Mouse (Mus musculus): ENCODE measurements around the gene Actg2.

Actg2 gene

DNA sequence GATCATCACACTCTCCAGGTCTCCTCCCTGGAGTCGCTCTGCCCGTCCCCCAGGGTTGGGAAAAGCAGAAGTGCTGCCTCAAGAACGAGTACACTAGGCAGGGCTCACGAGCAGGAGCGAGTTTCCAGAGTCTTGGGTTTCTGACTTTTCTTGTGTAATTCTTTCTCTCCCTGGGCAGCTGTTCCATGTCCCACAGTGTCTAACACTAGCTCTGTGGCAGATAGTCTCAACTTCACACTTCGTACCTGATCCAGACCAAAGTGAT lies 662 bp upstream of the Actg2 start:
- no peak for TF ChIP-seq GATA4 (IDR thresholded peaks at IDR 0.05; ENCODE audit: insufficient replicate concordance, low read length)

DNA sequence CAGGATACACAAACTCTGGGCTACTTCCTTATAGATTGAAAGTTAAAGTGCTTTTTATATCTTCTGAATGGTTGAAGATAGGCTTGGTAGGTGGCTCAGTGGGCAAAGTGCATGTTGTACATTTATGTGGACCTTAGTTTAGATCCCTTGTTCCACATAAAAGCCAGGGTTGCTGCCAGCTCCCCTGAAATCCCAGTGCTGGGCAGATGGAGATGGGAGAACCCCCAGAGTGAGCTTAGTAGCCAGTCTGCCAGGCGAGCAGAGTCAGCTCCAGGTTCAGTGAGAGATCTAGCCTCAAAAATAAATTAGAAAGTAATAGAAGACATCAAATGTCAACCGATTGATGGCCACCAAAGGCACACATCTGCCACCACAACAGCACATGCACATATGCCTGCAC lies 3.5 kb downstream of the Actg2 start:
- TF ChIP-seq GATA4 (IDR thresholded peaks at IDR 0.05; ENCODE audit: insufficient replicate concordance, low read length): no peak

DNA sequence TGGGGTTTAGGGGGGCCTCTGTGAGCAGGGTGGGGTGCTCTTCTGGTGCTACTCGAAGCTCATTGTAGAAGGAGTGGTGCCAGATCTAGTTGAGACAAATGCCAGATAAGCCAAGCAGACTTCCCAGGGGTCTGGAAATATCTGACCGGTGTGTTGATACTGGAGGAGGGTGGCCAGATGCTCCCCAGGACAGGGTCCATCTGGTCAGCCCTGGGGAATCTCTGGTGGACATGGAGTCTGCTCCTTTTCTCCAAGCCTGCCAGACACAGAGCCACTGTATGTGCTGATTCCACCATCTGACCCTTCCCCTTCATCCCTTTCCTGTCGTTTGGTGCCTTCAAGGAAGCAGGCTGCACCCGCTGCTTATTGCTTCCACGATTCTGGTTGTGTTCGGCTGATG lies 12.9 kb downstream of the Actg2 start:
- TF ChIP-seq GATA4 (IDR thresholded peaks at IDR 0.05; ENCODE audit: insufficient replicate concordance, low read length): no peak

DNA sequence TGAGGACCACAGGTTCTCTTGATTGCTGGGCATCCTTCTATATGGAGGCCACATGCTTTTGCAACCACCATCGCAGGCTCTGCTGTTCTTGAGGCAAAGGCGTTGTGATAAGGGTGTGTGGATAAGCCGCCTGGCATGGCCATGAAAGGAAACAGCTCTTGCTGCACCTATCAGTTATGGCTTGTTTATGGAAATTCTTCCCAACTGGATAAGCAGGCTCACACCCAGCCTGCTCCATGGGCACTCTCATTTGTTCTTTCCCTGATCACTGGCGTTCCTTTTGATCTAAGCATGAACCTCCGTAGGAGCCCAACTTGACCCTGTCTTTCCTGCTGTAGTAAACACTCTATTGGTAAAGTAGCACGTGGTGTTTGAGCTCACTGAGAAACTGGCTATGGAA lies 14.3 kb downstream of the Actg2 start:
- TF ChIP-seq GATA4 (IDR thresholded peaks at IDR 0.05; ENCODE audit: insufficient replicate concordance, low read length): no peak

DNA sequence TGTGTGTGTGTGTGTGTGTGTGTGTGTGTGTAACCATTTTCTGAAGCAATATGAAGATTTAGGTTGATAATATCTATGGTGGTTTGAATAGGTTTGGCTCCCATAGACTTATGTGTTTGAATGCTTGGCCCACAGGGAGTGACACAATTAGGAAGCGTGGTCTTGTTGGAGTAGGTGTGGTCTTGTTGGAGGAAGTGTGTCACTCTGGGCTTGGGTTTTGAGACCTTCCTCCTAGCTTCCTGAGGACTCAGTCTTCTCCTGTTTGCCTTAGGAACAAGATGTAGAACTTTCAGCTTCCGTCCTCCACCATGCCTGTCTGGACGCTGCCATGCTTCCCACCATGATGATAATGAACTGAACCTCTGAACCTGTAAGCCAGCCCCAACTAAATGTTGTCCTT lies 17.4 kb downstream of the Actg2 start:
- TF ChIP-seq GATA4 (IDR thresholded peaks at IDR 0.05; ENCODE audit: insufficient replicate concordance, low read length): no peak

DNA sequence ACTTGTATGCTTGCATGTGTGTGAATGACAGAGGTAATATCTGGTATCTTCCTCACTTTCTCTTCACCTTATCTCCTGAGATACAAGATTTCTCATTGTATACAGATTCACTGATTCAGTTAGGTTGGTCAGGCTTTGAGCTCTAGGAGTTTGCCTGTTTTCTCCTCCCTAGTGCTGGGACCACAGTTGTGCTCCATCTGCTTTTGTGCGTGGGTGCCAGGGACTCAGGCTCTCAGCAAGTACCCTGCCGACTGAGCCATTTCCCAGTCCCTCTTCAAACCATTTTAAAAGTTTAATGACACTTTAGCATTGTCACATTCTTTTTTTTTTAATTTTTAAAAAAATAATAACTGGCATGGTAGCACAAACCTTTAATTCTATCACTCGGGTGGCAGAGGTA lies 20.9 kb downstream of the Actg2 start:
- no peak for TF ChIP-seq GATA4 (IDR thresholded peaks at IDR 0.05; ENCODE audit: insufficient replicate concordance, low read length)

DNA sequence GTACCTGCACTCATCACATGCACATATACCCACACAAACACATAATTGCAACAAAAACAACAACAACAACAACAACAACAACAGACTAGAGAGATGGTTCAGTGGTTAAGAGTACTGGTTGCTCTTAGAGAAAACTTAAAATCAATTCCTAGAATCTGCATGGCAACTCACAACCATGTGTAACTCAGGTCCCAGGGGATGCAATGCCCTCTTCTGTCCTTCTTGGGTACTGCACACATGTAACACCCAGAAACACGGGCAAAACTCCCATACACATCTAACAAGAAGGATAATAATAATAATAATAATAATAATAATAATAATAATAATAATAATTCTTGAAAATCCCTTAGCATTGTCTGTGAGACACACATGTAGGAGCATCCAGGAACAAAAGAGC lies 23.6 kb downstream of the Actg2 start:
- no peak for TF ChIP-seq GATA4 (IDR thresholded peaks at IDR 0.05; ENCODE audit: insufficient replicate concordance, low read length)

DNA sequence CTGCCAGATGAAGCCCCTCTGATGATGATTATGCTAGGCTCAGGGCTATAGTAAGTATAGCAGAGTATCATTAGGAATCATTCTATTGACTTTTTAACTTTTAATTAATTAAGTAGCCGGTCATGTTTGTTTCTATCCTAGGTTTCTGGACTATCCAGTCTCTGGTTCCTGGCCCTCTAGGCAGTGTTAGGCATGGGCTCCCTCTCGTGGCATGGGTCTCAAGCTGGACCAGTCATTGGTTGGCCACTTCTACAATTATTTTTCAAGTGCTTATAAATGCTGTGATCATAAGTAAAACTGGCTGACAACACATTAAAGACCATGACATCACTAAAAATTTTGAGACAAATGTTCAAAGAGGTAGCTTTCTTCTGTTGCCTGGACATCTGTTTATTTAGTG lies 25.9 kb downstream of the Actg2 start:
- no peak for TF ChIP-seq GATA4 (IDR thresholded peaks at IDR 0.05; ENCODE audit: insufficient replicate concordance, low read length)

DNA sequence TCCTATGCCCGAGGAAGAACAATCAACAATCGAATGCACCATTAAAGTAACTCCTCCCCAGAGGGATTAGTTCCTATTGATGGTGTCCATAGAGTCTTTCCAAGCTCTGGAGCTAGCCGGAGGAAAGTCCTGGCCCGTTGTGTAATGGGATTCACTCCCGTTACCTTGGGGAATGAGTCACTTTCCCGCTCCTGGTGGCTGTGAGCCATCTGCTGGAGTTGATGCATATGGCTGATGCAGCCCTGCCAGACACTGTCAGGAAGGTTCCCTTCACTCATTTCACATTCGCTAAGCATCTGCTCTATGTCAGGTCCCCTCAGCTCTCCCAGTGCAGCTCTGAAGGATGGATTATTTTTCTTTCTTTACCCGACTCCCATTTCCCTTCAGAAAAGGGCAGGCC lies 26.6 kb downstream of the Actg2 start:
- no peak for TF ChIP-seq GATA4 (IDR thresholded peaks at IDR 0.05; ENCODE audit: insufficient replicate concordance, low read length)

DNA sequence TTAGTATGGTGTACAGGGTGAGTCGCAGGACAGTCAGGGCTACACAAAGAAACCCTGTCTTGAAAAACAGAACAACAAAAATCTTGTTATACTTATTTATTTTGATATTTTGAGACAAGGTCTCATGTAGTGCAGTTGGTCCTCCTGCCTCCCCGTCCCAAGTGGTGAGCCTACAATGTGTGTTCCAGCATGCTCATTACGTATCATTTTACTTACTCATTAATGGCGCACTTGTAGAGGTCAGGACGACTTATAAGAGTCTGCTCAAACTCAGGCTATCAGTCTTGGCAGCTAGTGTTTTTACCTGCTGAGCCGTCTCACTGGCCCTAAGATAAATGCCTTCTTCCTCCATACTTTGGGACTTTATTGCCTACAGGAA lies 28.9 kb downstream of the Actg2 start:
- TF ChIP-seq GATA4 (IDR thresholded peaks at IDR 0.05; ENCODE audit: insufficient replicate concordance, low read length): no peak

DNA sequence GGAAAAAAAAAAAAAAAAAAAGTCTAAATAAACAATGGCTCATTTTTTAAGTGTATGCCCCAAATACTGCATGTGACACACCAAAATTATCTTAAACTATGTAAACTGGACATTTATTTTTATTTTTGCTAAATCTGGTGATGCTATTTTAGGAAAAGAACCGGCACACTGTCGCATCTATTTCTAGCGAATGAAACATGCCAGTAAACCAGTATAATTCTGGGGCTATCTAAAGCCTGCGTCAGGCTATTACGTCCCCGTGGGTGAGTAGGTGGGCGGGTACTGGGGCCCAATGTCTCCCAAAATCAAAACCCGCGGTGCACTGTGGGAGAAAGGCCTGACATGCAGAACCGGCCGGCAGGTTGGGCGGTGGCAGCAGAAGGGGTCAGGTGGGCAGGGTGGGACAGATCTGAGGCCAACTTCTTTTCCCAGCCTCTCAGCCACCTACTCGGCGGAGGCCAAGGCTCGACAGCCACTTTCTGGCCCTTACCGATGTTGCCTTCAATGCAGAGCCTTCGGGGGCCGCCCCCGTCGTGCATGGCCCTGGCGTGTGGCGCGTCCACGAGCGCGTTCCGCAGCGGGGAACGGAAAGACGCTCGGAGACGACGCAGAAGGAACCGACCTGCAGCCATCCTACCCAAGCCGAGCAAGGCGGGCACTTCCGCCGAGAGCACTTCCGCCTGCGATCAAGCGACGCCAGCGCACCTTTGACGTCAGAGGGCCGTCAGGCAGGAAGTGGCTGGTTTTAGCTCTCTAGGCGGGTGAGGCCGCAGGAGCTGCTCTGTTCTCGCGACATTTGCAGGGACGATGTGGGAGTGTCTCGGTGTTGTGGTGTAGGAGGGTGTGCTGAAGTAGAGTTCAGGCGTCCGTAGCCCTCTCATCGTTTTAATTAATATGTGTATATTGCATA lies 29.6 kb downstream of the Actg2 start, which contains the start of gene Dguok:
Dguok (minus strand) TSS at position 712 of the 910 bp plus-strand sequence.
- no peak; the same call in 1 of the 2 replicates for TF ChIP-seq GATA4 (IDR thresholded peaks at IDR 0.05; ENCODE audit: insufficient replicate concordance, low read length)

DNA sequence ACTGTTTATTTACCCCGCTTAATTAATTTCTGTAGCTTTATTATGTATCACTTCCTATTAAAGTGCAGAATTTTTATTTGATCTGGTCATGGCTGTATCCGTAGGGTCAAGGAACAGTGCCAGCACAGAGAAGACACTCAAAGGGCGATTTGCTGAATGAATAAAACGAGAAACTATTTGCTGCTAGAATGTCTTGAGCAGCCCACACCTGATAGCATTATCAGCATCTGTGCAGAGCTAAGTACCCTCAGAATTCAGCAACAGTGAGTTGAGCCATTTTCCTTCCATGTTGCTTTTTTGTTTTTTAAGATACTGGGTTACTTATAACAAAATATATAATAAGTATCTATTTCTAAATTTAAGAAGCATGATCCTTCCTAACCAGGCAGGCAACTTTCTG lies 30.5 kb downstream of the Actg2 start:
- TF ChIP-seq GATA4 (IDR thresholded peaks at IDR 0.05; ENCODE audit: insufficient replicate concordance, low read length): no peak

DNA sequence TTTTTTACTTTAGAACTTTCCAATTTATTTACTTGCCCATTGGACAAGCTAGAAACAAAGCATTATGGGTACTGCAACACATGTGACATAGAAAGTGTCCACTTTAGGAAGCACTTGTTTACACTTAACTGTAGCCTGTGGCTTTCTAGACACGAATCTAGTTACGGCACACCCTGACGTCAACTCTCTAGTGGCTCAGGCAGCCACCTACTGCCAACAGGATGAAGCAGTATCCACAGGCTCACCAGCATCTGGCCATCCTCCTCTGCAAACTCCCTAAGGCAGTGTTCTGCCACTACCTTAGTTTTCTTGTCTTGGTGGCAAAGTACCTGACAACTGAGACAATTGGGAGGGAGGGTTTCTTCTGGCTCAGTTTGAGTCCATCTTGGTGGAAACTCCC lies 32.7 kb downstream of the Actg2 start:
- TF ChIP-seq GATA4 (IDR thresholded peaks at IDR 0.05; ENCODE audit: insufficient replicate concordance, low read length): no peak

DNA sequence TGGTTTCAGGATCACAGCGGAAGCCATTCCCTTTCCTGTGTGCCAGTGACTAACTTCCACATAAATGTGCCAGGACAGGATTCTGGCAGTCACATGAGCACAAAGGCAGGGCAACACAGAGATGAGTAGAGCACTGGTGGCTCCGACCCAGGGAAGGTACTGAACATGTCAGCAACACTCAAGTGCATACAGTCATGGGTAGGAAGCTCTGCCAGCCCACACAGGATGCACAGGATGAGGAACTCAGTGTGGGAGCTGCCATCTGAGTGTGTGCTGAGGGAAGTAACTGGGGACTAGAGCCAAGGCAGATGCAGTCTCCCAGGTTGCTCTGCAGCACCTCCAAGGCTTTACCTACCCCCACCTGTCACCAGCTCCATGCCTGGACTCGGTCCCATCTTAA lies 33.4 kb downstream of the Actg2 start:
- no peak for TF ChIP-seq GATA4 (IDR thresholded peaks at IDR 0.05; ENCODE audit: insufficient replicate concordance, low read length)

DNA sequence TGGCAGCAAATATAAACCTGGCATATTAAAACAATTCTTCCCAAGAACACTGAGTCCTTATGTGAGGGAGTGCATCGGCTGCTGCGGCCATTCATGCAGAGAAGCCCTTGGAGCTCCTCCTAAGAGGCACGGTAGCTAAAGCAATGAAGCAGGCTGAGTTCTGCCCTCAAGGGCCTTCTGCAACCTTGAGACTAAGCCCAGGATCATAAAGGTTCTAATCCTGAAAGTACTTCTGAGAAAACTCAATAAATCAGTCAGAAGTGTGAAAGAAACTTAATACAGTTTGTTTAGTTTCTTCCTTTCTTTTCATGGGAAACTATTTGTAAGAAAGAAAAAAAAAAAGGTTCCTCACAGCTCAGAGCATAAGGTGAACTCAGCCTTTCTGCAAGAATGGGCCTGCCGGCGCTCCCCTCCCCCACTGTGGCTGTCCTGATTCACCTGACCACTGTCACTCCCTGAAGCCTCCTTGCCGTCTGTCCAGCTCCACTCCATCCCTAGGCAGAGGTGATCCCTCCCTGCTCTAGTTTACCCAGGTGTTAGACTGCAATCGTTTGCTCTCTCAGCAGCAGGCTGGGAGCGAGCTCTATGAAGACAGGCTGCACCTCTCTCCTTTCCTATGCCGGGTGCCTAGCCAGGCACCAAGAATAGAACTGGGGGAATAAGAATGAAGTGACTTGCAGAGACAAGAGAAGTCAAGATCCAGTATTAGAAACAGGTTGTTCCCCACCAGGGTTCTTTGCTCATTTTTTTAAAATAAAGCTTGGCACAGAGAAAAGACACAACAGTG lies 34.3 kb downstream of the Actg2 start:
- no peak for TF ChIP-seq GATA4 (IDR thresholded peaks at IDR 0.05; ENCODE audit: insufficient replicate concordance, low read length)

DNA sequence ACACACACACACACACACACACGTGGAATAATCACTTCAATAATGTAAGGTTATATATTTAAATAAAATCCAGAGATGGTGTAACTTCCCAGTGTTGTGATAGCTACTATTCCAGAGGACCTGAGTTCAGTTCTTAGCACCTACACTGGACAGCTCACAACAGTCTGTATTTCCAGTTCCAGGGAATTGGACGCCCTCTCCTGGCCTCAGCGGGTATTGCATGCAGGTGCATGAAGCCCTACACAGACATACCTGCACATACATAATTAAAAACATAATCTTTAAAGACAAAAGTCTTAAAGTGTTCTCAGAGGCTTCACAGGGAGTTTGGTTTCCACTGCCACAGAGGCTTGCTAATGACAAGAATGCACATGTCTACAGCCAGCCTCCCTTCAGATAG lies 35.6 kb downstream of the Actg2 start:
- no peak for TF ChIP-seq GATA4 (IDR thresholded peaks at IDR 0.05; ENCODE audit: insufficient replicate concordance, low read length)

All from liver, adult (tissue).